ENCODE assay signal across 9 mouse cellular contexts in genomic region chr8:74935308-74935707, GRCm38 (mm10). TPM values are rescaled to one million over a fixed set of nuclear protein-coding genes. Genes with fewer than 3 reads are reported as not detected.
DNase-seq lines count a peak whose midpoint lies in the region; ATAC-seq and TF ChIP-seq lines count a peak whose summit lies in the region.
"Had no signal": no experiment of that assay in that cellular context is flagged by ENCODE, and none has a peak within 500 bp of the region (broad histone marks: within the 10 kb centered on the region; RNA-seq: fewer than 3 reads in every experiment).

No protein-coding gene starts in this region.

- no peak overlapping the region for H3K9ac ChIP-seq in forebrain, embryonic 15.5 days (replicated peaks)
- H3K9ac ChIP-seq in midbrain, embryonic 13.5 days (replicated peaks): no peak overlapping the region
- H3K9ac ChIP-seq: embryonic facial prominence, embryonic 13.5 days had no signal

- no peaks in the 10 kb centered on the region for H3K27me3 ChIP-seq in spleen, adult 2 months (ENCODE audit: control insufficient read depth, insufficient read depth, low read length)
- no peaks in the 10 kb centered on the region for H3K27me3 ChIP-seq in forebrain, embryonic 15.5 days
- H3K27me3 ChIP-seq in midbrain, embryonic 13.5 days: no peaks in the 10 kb centered on the region
- H3K27me3 ChIP-seq: embryonic facial prominence, embryonic 13.5 days had no signal

- TF ChIP-seq CTCF in spleen, adult 2 months (IDR thresholded peaks at IDR 0.05; ENCODE audit: extremely low read depth, insufficient read depth, insufficient read length, insufficient replicate concordance): peak; percentile 15; the same call in 1 of the 2 replicates

- no peak overlapping the region for H3K4me2 ChIP-seq in forebrain, embryonic 15.5 days (replicated peaks)
- no peak overlapping the region for H3K4me2 ChIP-seq in midbrain, embryonic 13.5 days (replicated peaks)
- H3K4me2 ChIP-seq: embryonic facial prominence, embryonic 13.5 days had no signal

- no peaks in the 10 kb centered on the region for H3K9me3 ChIP-seq in forebrain, embryonic 15.5 days
- no peaks in the 10 kb centered on the region for H3K9me3 ChIP-seq in midbrain, embryonic 13.5 days
- H3K9me3 ChIP-seq: embryonic facial prominence, embryonic 13.5 days had no signal

- peak; percentile 83 for ATAC-seq in forebrain, embryonic 15.5 days (replicated peaks)
- ATAC-seq in midbrain, embryonic 13.5 days: peak; percentile 84

- no peak overlapping the region for H3K4me3 ChIP-seq in spleen, adult 2 months (ENCODE audit: extremely low read depth, insufficient read depth, insufficient read length)
- H3K4me3 ChIP-seq in forebrain, embryonic 15.5 days: no peak overlapping the region
- H3K4me3 ChIP-seq in midbrain, embryonic 13.5 days (replicated peaks): no peak overlapping the region
- H3K4me3 ChIP-seq: embryonic facial prominence, embryonic 13.5 days had no signal

- TF ChIP-seq POLR2A in spleen, adult 2 months (IDR thresholded peaks at IDR 0.05; ENCODE audit: low read depth, low read length): no peak

- no peaks in the 10 kb centered on the region for H3K36me3 ChIP-seq in spleen, adult 2 months (ENCODE audit: control insufficient read depth, insufficient read depth, low read length)
- H3K36me3 ChIP-seq in forebrain, embryonic 15.5 days: no peaks in the 10 kb centered on the region
- H3K36me3 ChIP-seq in midbrain, embryonic 13.5 days: no peaks in the 10 kb centered on the region
- H3K36me3 ChIP-seq: embryonic facial prominence, embryonic 13.5 days had no signal

- no peaks in the 10 kb centered on the region for H3K4me1 ChIP-seq in spleen, adult 2 months (ENCODE audit: control insufficient read depth, insufficient read depth, insufficient read length)
- H3K4me1 ChIP-seq in forebrain, embryonic 15.5 days: peaks cover 4% of the 10 kb centered on the region; the same call in 1 of the 2 replicates
- H3K4me1 ChIP-seq in midbrain, embryonic 13.5 days (replicated peaks): no peaks in the 10 kb centered on the region; the same call in 1 of the 2 replicates
- H3K4me1 ChIP-seq: embryonic facial prominence, embryonic 13.5 days had no signal

- DNase-seq in spleen, adult 2 months (ENCODE audit: low read depth in 1 of 2, low spot score in 2 of 2): peak in 1 of 2 experiments; percentile 5
- no peak for DNase-seq in spleen, adult 12 weeks (ENCODE audit: low spot score)
- peak; percentile 37 for DNase-seq in c-Kit-positive CD71-positive TER-119-positive erythroid progenitor cells, embryonic 14.5 days (ENCODE audit: low spot score)
- DNase-seq in hindlimb bud, embryonic 11.5 days (ENCODE audit: extremely low spot score, low read depth, low spot score): peak; percentile 54
- peak; percentile 60 to 66 for DNase-seq in left cerebral cortex, postnatal 25 days (ENCODE audit: low spot score in 2 of 2)
- peak; percentile 29 for DNase-seq in telencephalon, adult 2 months (ENCODE audit: low read depth, low spot score)

- intact Hi-C loops in left cerebral cortex, postnatal 25 days (cut with DNase I): loop anchor here (10.0 kb wide), 1 partner anchor 1931 kb away; no protein-coding TSS in a partner anchor

- 31% methylated on average over 6 of the region's 6 CpGs for WGBS in spleen, adult 2 months
- 22% methylated on average over 6 of the region's 6 CpGs for WGBS in forebrain, embryonic 15.5 days
- 16% methylated on average over 6 of the region's 6 CpGs for WGBS in midbrain, embryonic 13.5 days

- H3K27ac ChIP-seq in spleen, adult 2 months (ENCODE audit: insufficient read depth, low read length): no peak overlapping the region
- no peak overlapping the region for H3K27ac ChIP-seq in forebrain, embryonic 15.5 days (replicated peaks)
- no peak overlapping the region for H3K27ac ChIP-seq in midbrain, embryonic 13.5 days
- H3K27ac ChIP-seq: embryonic facial prominence, embryonic 13.5 days had no signal

RNA-seq across cellular contexts. Expression of gene Hmgxb4, which starts 57.8 kb away (rescaled TPM):
- 6.7 and 7.5 TPM in 2 replicates for polyA plus RNA-seq in spleen, adult 2 months (2012; rRNA removed)
- polyA plus RNA-seq in forebrain, embryonic 15.5 days (2015; fragmentation: Nextera tagmentation; extraction: Ambion mirVana): 46.2 and 49.1 TPM in 2 replicates
- total RNA-seq in left cerebral cortex, postnatal 25 days (2021): 10 to 100 TPM; 22.1 to 31.0 TPM
- polyA plus RNA-seq in midbrain, embryonic 13.5 days (2015; fragmentation: Nextera tagmentation; extraction: Ambion mirVana): 43.0 and 51.0 TPM in 2 replicates
